Mouse (Mus musculus) hindbrain, embryonic 11.5 days (tissue): ENCODE data around the gene Cyp2s1. TPM values are rescaled to one million over a fixed set of nuclear protein-coding genes. Genes with fewer than 3 reads are reported as not detected.

Experiments
- ATAC-seq: fragments of 200-750 bp; cut with Nextera tagmentation; 2 replicates; pipeline ENCODE4 v1.8.0; 2017; ENCODE audit warnings: mild to moderate bottlenecking, moderate TSS enrichment, moderate library complexity; ENCODE audit not compliant: low FRiP score
- DNase-seq: peaks from one replicate; pipeline ENCODE4 v3.0.0-alpha.2; 2015; ENCODE audit warnings: low spot score
- H3K27ac ChIP-seq: fragments of 300-500 bp; sonication (generic); 2 replicates; pipeline ENCODE4 v1.5.1; 2014; ENCODE audit warnings: mild to moderate bottlenecking, low read depth, low read length
- H3K27me3 ChIP-seq: fragments of 300-500 bp; sonication (generic); 2 replicates; pipeline ENCODE4 v1.6.1; 2014; ENCODE audit warnings: mild to moderate bottlenecking, low read length, moderate library complexity, mixed read lengths; ENCODE audit not compliant: control insufficient read depth, insufficient read depth
- H3K36me3 ChIP-seq: fragments of 300-500 bp; sonication (generic); 2 replicates; pipeline ENCODE4 v1.6.1; 2014; ENCODE audit warnings: mild to moderate bottlenecking, low read length, moderate library complexity, mixed read lengths; ENCODE audit not compliant: control insufficient read depth, insufficient read depth
- H3K4me1 ChIP-seq: fragments of 300-500 bp; sonication (generic); replicated peaks from 2 replicates; pipeline ENCODE4 v1.6.1; 2014; ENCODE audit warnings: low read length, mixed read lengths; ENCODE audit not compliant: control insufficient read depth, insufficient read depth
- H3K4me2 ChIP-seq: fragments of 300-500 bp; sonication (generic); replicated peaks from 2 replicates; pipeline ENCODE4 v1.6.1; 2014; ENCODE audit warnings: mild to moderate bottlenecking, low read depth, low read length
- H3K4me3 ChIP-seq: fragments of 300-500 bp; sonication (generic); 2 replicates; pipeline ENCODE4 v1.5.1; 2014; ENCODE audit warnings: low read depth, low read length
- H3K9ac ChIP-seq: fragments of 300-500 bp; sonication (generic); 2 replicates; pipeline ENCODE4 v1.6.1; 2014; ENCODE audit warnings: low read depth, low read length
- H3K9me3 ChIP-seq: fragments of 300-500 bp; sonication (generic); 2 replicates; pipeline ENCODE4 v1.6.1; 2016; ENCODE audit warnings: low read length; ENCODE audit not compliant: control insufficient read depth
- WGBS: fragments of 180-500 bp; shearing (Covaris S2); extraction: QIAGEN DNeasy Blood & Tissue Kit; methylation state at CpG from one replicate; pipeline ENCODE4 v1.1.7; 2014; 5-methylcytosine and 5-hydroxymethylcytosine counted together
- polyA plus RNA-seq: library from polyadenylated mRNA; unstranded; fragments of >200 nt; fragmentation: Nextera tagmentation; extraction: Ambion mirVana; gene quantifications from 2 replicates; pipeline ENCODE4 v1.2.1, GENCODE M21; 2014

The Cyp2s1 gene
- polyA plus RNA-seq, 1 experiment from 2014 or later: 0.69 TPM

DNA sequence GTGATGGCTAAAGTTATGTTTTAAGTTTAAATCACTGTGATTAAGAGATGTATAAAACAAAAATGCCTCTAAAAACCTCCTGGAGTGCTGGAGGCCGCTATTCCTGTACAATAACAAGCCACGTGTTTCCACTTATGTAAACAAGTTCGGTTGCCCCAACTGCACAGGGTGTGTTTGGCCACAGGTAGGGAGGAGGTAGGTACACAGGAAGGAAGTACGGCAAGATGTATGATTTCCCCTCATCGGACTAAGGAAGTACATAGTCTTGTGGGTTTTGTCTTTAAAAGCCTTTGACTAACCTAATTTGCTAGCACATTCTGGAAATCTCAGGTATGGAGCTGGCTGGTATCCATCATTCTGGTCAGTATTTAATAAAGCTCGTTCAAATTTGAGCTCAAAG is 9.3 kb upstream of the Cyp2s1 start:
- ATAC-seq (no peak), DNase-seq (no peak)
- no peak overlapping the region for H3K4me2 ChIP-seq
- H3K36me3 ChIP-seq: no peaks in the 10 kb centered on the region
- no peak overlapping the region for H3K4me3 ChIP-seq
- no peak overlapping the region for H3K9ac ChIP-seq
- no peaks in the 10 kb centered on the region for H3K9me3 ChIP-seq
- H3K27ac ChIP-seq: no peak overlapping the region
- 84% methylated on average over 6 of the region's 6 CpGs for WGBS
- no peaks in the 10 kb centered on the region for H3K27me3 ChIP-seq
- H3K4me1 ChIP-seq: no peaks in the 10 kb centered on the region

DNA sequence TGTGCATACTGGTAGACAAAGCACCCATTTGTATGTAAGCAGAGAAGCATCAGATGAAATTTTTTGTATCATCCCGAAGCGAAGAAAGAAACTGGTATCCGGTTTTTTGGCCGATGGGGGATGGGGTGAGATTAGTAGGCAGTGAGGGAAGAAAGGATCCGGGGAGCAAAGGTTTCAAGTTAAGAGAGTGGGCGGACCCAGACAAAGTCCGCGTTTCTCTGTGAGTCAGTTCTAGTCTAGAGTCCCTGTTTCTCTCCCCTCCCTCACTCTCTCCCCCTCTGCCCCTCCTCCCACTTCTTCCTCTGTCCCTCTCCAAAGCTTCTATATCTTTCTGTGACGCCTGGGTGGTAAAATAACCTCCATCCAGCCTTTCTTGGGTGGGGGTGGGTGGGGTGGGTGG is 8.3 kb upstream of the Cyp2s1 start:
- H3K9me3 ChIP-seq: no peaks in the 10 kb centered on the region
- no peak overlapping the region for H3K4me2 ChIP-seq
- H3K4me3 ChIP-seq: no peak overlapping the region
- no peak overlapping the region for H3K27ac ChIP-seq
- no peaks in the 10 kb centered on the region for H3K4me1 ChIP-seq
- H3K27me3 ChIP-seq: no peaks in the 10 kb centered on the region
- H3K9ac ChIP-seq: no peak overlapping the region
- WGBS: 51% methylated on average over 9 of the region's 9 CpGs
- ATAC-seq (no peak), DNase-seq (no peak)
- no peaks in the 10 kb centered on the region for H3K36me3 ChIP-seq

DNA sequence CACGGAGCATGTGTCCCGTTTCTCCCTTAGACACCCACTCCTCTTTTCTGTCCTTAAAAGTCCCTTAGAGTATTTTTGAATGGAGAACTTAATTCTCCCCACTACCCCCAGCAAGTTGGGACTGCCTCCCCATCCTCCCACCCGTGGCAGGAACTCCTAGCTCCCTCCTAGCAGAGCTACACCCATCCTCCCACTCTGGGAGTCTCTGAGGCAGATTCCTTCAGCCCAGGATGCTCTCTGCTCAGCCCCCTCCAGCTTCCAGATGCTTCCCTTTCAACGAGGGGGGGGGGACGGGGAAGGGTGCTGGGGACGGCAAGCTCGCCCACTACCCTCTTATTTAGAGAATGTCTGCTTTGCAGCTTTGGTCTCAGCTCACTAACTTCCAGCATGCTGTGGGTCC is 1.1 kb downstream of the Cyp2s1 start:
- Histone ChIP-seq H3K27me3 (peaks cover 13% of the 10 kb centered on the region; the same call in 1 of the 2 replicates), H3K4me3 (peak overlapping the region; percentile 38), H3K27ac (no peak overlapping the region), H3K9me3 (no peaks in the 10 kb centered on the region), H3K9ac (no peak overlapping the region), H3K36me3 (no peaks in the 10 kb centered on the region), H3K4me2 (no peak overlapping the region), H3K4me1 (no peaks in the 10 kb centered on the region; the same call in 1 of the 2 replicates)
- DNase-seq: no peak
- WGBS: 23% methylated on average over 7 of the region's 7 CpGs
- no peak for ATAC-seq

DNA sequence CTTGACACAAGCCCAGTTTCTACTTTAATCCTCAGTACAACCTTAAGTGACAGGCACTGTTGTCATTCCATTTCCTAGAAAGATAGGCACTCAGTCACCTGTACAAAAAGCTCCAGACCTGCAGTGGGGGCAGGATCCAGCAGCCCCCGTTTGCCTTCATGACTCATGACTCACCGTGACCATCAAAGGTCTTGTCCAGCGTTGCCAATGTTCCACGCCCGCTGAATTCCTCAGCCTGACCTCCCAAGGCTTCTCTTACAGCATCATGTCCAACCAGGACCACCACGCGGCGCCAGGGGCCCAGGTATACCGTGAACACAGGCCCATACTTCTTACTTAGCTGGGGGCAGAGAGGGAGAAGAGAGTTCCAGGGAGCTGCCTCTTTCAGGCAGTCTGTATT is 2.0 kb downstream of the Cyp2s1 start:
- no peaks in the 10 kb centered on the region for H3K9me3 ChIP-seq
- no peak for DNase-seq
- no peak for ATAC-seq
- no peaks in the 10 kb centered on the region for H3K36me3 ChIP-seq
- no peak overlapping the region for H3K4me3 ChIP-seq
- H3K9ac ChIP-seq: no peak overlapping the region
- no peaks in the 10 kb centered on the region; the same call in 1 of the 2 replicates for H3K4me1 ChIP-seq
- H3K27me3 ChIP-seq: peaks cover 13% of the 10 kb centered on the region; the same call in 1 of the 2 replicates
- no peak overlapping the region for H3K27ac ChIP-seq
- 84% methylated on average over 9 of the region's 9 CpGs for WGBS
- no peak overlapping the region for H3K4me2 ChIP-seq

DNA sequence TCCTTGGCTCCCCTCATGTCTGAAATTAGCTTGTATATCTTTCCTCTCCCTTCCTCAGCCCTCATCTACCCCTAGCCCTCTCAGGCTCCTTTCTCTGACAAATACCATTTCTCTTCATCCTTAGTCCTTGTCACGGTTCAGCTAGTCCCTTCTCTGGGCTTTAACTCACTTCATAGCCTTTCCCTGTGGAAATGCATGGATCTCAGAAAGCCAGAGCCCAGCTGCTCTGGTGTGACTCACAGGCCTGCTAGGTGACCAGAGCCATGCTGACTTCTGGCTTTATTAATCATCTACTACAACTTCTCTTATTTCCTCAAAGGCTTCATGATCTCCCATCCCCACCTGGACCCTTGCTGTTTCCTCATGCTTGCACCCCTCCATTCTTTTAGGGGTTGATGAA is 4.5 kb downstream of the Cyp2s1 start:
- Histone ChIP-seq H3K27me3 (peaks cover 13% of the 10 kb centered on the region; the same call in 1 of the 2 replicates), H3K4me2 (no peak overlapping the region), H3K27ac (no peak overlapping the region), H3K36me3 (no peaks in the 10 kb centered on the region), H3K4me1 (no peaks in the 10 kb centered on the region; the same call in 1 of the 2 replicates), H3K9ac (no peak overlapping the region), H3K9me3 (no peaks in the 10 kb centered on the region), H3K4me3 (no peak overlapping the region)
- DNase-seq: no peak
- ATAC-seq: no peak
- 56% methylated on average over 1 of the region's 1 CpGs for WGBS

DNA sequence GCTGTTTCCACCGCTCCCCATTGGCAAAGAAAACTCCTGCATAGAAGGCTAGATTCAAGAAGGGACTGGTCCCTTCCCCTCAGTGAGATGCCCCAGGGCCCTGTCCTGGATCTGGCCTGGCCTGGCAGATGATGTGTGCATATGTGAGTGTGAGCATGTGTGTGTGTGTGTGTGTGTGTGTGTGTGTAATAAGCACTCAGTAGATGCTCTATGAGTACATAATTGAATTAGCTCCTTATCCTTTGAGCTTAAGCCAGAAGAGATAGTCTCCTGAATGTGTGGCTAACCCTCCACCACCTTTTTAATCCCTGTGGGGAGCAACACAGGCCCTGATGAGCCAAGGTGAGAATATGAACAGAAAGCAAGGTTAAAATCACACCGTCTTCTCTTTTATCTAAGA is 5.0 kb downstream of the Cyp2s1 start:
- H3K4me1 ChIP-seq: no peaks in the 10 kb centered on the region; the same call in 1 of the 2 replicates
- no peak overlapping the region for H3K9ac ChIP-seq
- H3K4me2 ChIP-seq: no peak overlapping the region
- peaks cover 13% of the 10 kb centered on the region; the same call in 1 of the 2 replicates for H3K27me3 ChIP-seq
- DNase-seq: no peak
- no peak overlapping the region for H3K27ac ChIP-seq
- no peaks in the 10 kb centered on the region for H3K36me3 ChIP-seq
- H3K4me3 ChIP-seq: no peak overlapping the region
- ATAC-seq: no peak
- 79% methylated on average over 2 of the region's 2 CpGs for WGBS
- H3K9me3 ChIP-seq: no peaks in the 10 kb centered on the region

DNA sequence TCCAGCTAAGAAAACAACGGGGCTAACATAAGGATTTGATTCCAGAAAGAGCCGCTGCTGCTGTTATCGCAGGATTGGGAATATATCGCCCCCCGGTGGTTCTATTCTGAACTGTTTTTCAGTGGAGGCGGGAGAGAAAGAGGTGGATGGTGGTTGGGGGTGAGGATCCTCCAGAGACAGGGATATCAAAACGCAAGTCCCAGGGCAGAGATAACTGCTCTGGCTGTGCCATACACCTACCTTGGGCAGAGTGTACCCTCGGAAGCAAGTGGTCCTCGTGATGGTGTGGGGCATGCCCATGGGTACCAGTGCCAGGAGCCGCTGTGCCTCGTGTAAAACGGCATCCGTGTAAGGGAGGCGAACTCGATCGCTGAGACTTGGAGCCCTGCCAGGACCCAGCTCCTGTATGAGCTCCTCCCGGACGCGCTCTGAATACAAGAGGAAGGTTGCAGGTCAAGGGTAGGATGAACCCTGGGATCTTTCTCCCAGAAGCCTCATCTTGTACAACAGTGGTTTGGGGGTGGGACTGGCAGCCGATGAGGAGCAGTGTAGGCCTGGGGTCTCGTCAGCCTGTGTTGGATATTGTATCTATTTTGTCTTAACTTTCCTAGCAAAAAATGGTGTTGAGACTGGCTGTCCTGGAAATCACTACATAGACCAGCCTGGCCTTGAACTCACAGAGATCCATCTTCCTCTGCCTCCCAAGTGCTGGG is 10.9 kb downstream of the Cyp2s1 start:
- ATAC-seq (peak; percentile 62; the same call in 1 of the 2 replicates), DNase-seq (peak; percentile 88)
- H3K4me1 ChIP-seq: peaks cover 2% of the 10 kb centered on the region; the same call in 1 of the 2 replicates
- H3K9me3 ChIP-seq: no peaks in the 10 kb centered on the region
- 34% methylated on average over 21 of the region's 21 CpGs for WGBS
- no peak overlapping the region for H3K4me2 ChIP-seq
- H3K27me3 ChIP-seq: no peaks in the 10 kb centered on the region
- no peak overlapping the region for H3K4me3 ChIP-seq
- no peaks in the 10 kb centered on the region for H3K36me3 ChIP-seq
- no peak overlapping the region for H3K27ac ChIP-seq
- no peak overlapping the region for H3K9ac ChIP-seq

DNA sequence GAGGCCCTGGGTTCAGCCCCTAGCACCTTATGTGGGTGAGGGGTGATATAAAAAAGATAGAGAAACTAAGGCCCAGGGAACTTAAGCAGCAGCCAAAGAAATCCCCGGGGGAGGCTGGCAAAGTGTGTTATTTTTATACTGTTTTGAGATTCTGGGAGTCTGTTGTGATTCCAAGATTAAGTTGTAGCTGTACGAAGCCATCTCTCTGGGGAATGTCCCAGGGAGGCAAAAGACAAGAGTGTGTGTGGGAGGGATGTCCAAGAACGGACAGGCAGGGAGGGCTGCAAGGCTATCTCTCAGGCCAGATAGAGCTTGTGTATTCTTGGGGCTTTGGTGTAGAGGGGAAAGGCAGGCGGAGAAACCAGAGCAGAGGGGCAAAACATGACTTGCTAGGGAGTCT is 11.9 kb downstream of the Cyp2s1 start:
- ATAC-seq: no peak
- DNase-seq: no peak
- 75% methylated on average over 4 of the region's 4 CpGs for WGBS

DNA sequence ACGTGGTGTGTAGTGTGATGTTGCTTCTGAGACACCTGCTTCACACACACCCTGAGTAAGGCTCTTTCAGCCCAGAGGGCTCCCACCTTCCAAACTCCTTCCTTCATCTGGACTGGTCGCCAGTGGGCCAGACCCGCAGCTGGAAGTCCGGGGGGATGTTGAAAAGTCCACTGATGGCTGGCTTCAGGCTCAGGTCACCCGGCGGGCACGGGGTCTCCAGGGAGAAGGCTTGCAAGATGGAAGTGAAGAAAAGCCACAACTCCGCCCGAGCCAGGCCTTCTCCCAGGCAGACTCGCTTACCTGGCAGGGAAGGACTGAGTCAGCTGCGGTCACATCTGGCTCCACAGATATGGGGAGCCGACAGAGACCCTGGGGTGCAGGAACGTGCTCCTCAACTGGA is 13.3 kb downstream of the Cyp2s1 start:
- no peaks in the 10 kb centered on the region for H3K27me3 ChIP-seq
- no peak overlapping the region for H3K27ac ChIP-seq
- H3K4me2 ChIP-seq: no peak overlapping the region
- WGBS: 78% methylated on average over 13 of the region's 13 CpGs
- H3K36me3 ChIP-seq: no peaks in the 10 kb centered on the region
- no peak for DNase-seq
- ATAC-seq: no peak
- H3K9me3 ChIP-seq: no peaks in the 10 kb centered on the region
- H3K4me1 ChIP-seq: peaks cover 2% of the 10 kb centered on the region; the same call in 1 of the 2 replicates
- H3K4me3 ChIP-seq: no peak overlapping the region
- H3K9ac ChIP-seq: no peak overlapping the region

More for the DNA sequence above, 11.9 kb downstream of the Cyp2s1 start:
- no peaks in the 10 kb centered on the region for H3K27me3 ChIP-seq
- H3K9ac ChIP-seq: no peak overlapping the region
- peaks cover 2% of the 10 kb centered on the region; the same call in 1 of the 2 replicates for H3K4me1 ChIP-seq
- no peak overlapping the region for H3K27ac ChIP-seq
- no peak overlapping the region for H3K4me2 ChIP-seq
- no peaks in the 10 kb centered on the region for H3K9me3 ChIP-seq
- H3K36me3 ChIP-seq: no peaks in the 10 kb centered on the region
- H3K4me3 ChIP-seq: no peak overlapping the region
